Mouse (Mus musculus): Measurements from ENCODE around the gene Tmem121b. TPM values are rescaled to one million over a fixed set of nuclear protein-coding genes. Genes with fewer than 3 reads are reported as not detected.

Gene Tmem121b
- total and polyA plus RNA-seq, 3 experiments: 0.05 TPM; not detected in 2

DNA sequence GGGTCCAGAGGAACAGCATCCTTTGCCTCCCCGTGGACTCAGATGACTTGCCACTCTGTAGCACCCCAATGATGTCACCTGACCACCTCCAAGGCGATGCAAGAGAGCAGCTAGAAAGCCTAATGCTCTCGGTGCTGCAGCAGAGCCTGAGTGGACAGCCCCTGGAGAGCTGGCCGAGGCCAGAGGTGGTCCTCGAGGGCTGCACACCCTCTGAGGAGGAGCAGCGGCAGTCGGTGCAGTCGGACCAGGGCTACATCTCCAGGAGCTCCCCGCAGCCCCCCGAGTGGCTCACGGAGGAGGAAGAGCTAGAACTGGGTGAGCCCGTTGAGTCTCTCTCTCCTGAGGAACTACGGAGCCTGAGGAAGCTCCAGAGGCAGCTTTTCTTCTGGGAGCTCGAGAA lies 11.6 kb downstream of the Tmem121b start:
- Histone ChIP-seq H3K36me3 (replicated peaks) (peaks cover 70% of the 10 kb centered on the region), H3K9me3 (replicated peaks) (no peaks in the 10 kb centered on the region), H3K4me3 (ENCODE audit: low read depth, low read length) (no peak overlapping the region), H3K4me1 (ENCODE audit: insufficient read depth, low read depth, low read length) (peaks cover 21% of the 10 kb centered on the region), H3K27me3 (ENCODE audit: insufficient read depth, low read length) (no peaks in the 10 kb centered on the region; the same call in 1 of the 2 replicates)
- no peak for TF ChIP-seq CTCF (IDR thresholded peaks at IDR 0.05; ENCODE audit: low read depth, low read length)
- TF ChIP-seq POLR2AphosphoS5 (IDR thresholded peaks at IDR 0.05; ENCODE audit: insufficient replicate concordance, low read depth, low read length): no peak
- TF ChIP-seq TAL1 (conservative IDR thresholded peaks at IDR 0.05; ENCODE audit: low read depth, low read length): no peak
- TF ChIP-seq GATA1 (IDR thresholded peaks at IDR 0.05; ENCODE audit: borderline replicate concordance, low read length): no peak
- no peak for TF ChIP-seq GATA2 (IDR thresholded peaks at IDR 0.05; ENCODE audit: borderline replicate concordance, low read depth, low read length)
- no peak for DNase-seq (ENCODE audit: low spot score)
- ATAC-seq (ENCODE audit: extremely low read depth, insufficient number of reproducible peaks, low FRiP score, poor library complexity, severe bottlenecking): no peak

- Histone ChIP-seq H3K9me3 (replicated peaks) (no peaks in the 10 kb centered on the region), H3K36me3 (replicated peaks) (peaks cover 75% of the 10 kb centered on the region), H3K4me3 (ENCODE audit: low read depth, low read length) (no peak overlapping the region), H3K4me1 (ENCODE audit: insufficient read depth, low read depth, low read length) (peaks cover 19% of the 10 kb centered on the region), H3K27me3 (ENCODE audit: insufficient read depth, low read length) (no peaks in the 10 kb centered on the region; the same call in 1 of the 2 replicates)
- DNase-seq (ENCODE audit: low spot score) (no peak), ATAC-seq (ENCODE audit: extremely low read depth, insufficient number of reproducible peaks, low FRiP score, poor library complexity, severe bottlenecking) (no peak)
- no peak for TF ChIP-seq GATA2 (IDR thresholded peaks at IDR 0.05; ENCODE audit: borderline replicate concordance, low read depth, low read length)
- TF ChIP-seq CTCF (IDR thresholded peaks at IDR 0.05; ENCODE audit: low read depth, low read length): 0 out of 2 replicates have a peak, but pooled peaks have one; percentile 15
These were observed 12.1 kb downstream of the Tmem121b start for GRCm38 (mm10) chr6:120481538-120481937.

DNA sequence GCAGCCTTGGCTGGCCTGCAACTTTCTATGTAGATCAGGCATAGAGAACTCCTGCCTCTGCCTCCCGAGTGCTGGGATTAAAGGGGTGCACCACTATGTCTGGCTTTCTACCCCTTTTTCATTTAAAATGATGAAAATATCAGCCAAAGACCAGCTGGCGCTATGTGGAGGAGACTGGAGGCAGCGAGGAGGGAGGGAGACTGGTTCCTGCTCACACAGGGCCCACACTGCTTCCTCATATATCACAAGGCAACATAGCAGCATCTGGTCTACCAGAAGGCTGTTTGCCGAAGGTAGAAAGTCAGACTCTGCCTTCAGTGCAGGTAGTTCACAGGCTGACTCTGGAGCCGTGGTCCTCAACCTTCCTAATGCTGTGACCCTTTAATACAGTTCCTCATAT lies 13.2 kb downstream of the Tmem121b start:
- H3K4me3 ChIP-seq (ENCODE audit: low read depth, low read length): no peak overlapping the region
- H3K9me3 ChIP-seq (replicated peaks): no peaks in the 10 kb centered on the region
- peaks cover 19% of the 10 kb centered on the region for H3K4me1 ChIP-seq (ENCODE audit: insufficient read depth, low read depth, low read length)
- H3K36me3 ChIP-seq (replicated peaks): peaks cover 87% of the 10 kb centered on the region
- no peak for TF ChIP-seq CTCF (IDR thresholded peaks at IDR 0.05; ENCODE audit: low read depth, low read length)
- TF ChIP-seq POLR2AphosphoS5 (IDR thresholded peaks at IDR 0.05; ENCODE audit: insufficient replicate concordance, low read depth, low read length): no peak
- no peak for TF ChIP-seq GATA1 (IDR thresholded peaks at IDR 0.05; ENCODE audit: borderline replicate concordance, low read length)
- no peak for TF ChIP-seq GATA2 (IDR thresholded peaks at IDR 0.05; ENCODE audit: borderline replicate concordance, low read depth, low read length)
- TF ChIP-seq TAL1 (conservative IDR thresholded peaks at IDR 0.05; ENCODE audit: low read depth, low read length): no peak
- ATAC-seq (ENCODE audit: extremely low read depth, insufficient number of reproducible peaks, low FRiP score, poor library complexity, severe bottlenecking) (no peak), DNase-seq (ENCODE audit: low spot score) (no peak)
- H3K27me3 ChIP-seq (ENCODE audit: insufficient read depth, low read length): no peaks in the 10 kb centered on the region

- DNase-seq (ENCODE audit: low spot score): no peak
- TF ChIP-seq CTCF (IDR thresholded peaks at IDR 0.05; ENCODE audit: low read depth, low read length) (no peak), POLR2AphosphoS5 (IDR thresholded peaks at IDR 0.05; ENCODE audit: insufficient replicate concordance, low read depth, low read length) (no peak)
- Histone ChIP-seq H3K4me3 (ENCODE audit: low read depth, low read length) (no peak overlapping the region), H3K9me3 (replicated peaks) (no peaks in the 10 kb centered on the region), H3K36me3 (replicated peaks) (peaks cover 95% of the 10 kb centered on the region), H3K27me3 (ENCODE audit: insufficient read depth, low read length) (no peaks in the 10 kb centered on the region), H3K4me1 (ENCODE audit: insufficient read depth, low read depth, low read length) (peaks cover 12% of the 10 kb centered on the region; the same call in 1 of the 2 replicates)
- no peak for ATAC-seq (ENCODE audit: extremely low read depth, insufficient number of reproducible peaks, low FRiP score, poor library complexity, severe bottlenecking)
These were observed 14.3 kb downstream of the Tmem121b start for GRCm38 (mm10) chr6:120479302-120479701.

DNA sequence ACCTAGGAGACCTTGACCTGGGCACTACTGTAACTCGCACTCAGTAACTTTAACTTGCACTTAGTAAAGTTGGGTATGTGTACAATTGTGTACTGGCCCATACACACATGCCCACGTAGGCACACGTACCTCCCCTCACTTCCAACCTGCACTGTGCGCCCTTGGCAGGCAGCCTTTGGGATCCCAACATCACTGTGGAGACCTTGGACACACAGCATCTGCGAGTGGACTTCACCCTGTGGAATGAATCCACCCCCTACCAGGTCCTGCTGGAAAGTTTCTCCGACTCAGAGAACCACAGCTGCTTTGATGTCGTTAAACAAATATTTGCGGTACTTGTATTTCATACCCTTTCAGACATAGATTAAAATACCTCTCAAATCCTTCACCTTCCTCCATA lies 18.3 kb downstream of the Tmem121b start:
- peaks cover 17% of the 10 kb centered on the region for H3K4me1 ChIP-seq (ENCODE audit: insufficient read depth, low read depth, low read length)
- H3K4me3 ChIP-seq (ENCODE audit: low read depth, low read length): no peak overlapping the region
- H3K9me3 ChIP-seq (replicated peaks): no peaks in the 10 kb centered on the region
- TF ChIP-seq GATA2 (IDR thresholded peaks at IDR 0.05; ENCODE audit: borderline replicate concordance, low read depth, low read length): no peak
- TF ChIP-seq GATA1 (IDR thresholded peaks at IDR 0.05; ENCODE audit: borderline replicate concordance, low read length): no peak
- no peak for TF ChIP-seq TAL1 (conservative IDR thresholded peaks at IDR 0.05; ENCODE audit: low read depth, low read length)
- no peak for TF ChIP-seq POLR2AphosphoS5 (IDR thresholded peaks at IDR 0.05; ENCODE audit: insufficient replicate concordance, low read depth, low read length)
- DNase-seq (ENCODE audit: low spot score) (no peak), ATAC-seq (ENCODE audit: extremely low read depth, insufficient number of reproducible peaks, low FRiP score, poor library complexity, severe bottlenecking) (no peak)
- no peaks in the 10 kb centered on the region for H3K27me3 ChIP-seq (ENCODE audit: insufficient read depth, low read length)
- H3K36me3 ChIP-seq (replicated peaks): peaks cover 87% of the 10 kb centered on the region

GRCm38 (mm10) chr6:120473427-120473826 lies 20.2 kb downstream of the Tmem121b start:
- Histone ChIP-seq H3K36me3 (replicated peaks) (peaks cover 72% of the 10 kb centered on the region), H3K4me1 (ENCODE audit: insufficient read depth, low read depth, low read length) (peaks cover 23% of the 10 kb centered on the region), H3K4me3 (ENCODE audit: low read depth, low read length) (no peak overlapping the region), H3K9me3 (replicated peaks) (no peaks in the 10 kb centered on the region), H3K27me3 (ENCODE audit: insufficient read depth, low read length) (no peaks in the 10 kb centered on the region)
- ATAC-seq (ENCODE audit: extremely low read depth, insufficient number of reproducible peaks, low FRiP score, poor library complexity, severe bottlenecking) (no peak), DNase-seq (ENCODE audit: low spot score) (no peak)
- TF ChIP-seq POLR2AphosphoS5 (IDR thresholded peaks at IDR 0.05; ENCODE audit: insufficient replicate concordance, low read depth, low read length) (no peak), GATA2 (IDR thresholded peaks at IDR 0.05; ENCODE audit: borderline replicate concordance, low read depth, low read length) (no peak), CTCF (IDR thresholded peaks at IDR 0.05; ENCODE audit: low read depth, low read length) (no peak), GATA1 (IDR thresholded peaks at IDR 0.05; ENCODE audit: borderline replicate concordance, low read length) (no peak)
